Mouse (Mus musculus): ENCODE results near the gene Taar2. TPM values are rescaled to one million over a fixed set of nuclear protein-coding genes. Genes with fewer than 3 reads are reported as not detected.

The Taar2 gene
- total RNA-seq (2012; rRNA removed) (not detected in 2 replicates), total RNA-seq (2014; rRNA removed) (not detected in 2 replicates), polyA plus RNA-seq (2012; ENCODE audit: insufficient read length, low read depth) (not detected in 2 replicates)

DNA sequence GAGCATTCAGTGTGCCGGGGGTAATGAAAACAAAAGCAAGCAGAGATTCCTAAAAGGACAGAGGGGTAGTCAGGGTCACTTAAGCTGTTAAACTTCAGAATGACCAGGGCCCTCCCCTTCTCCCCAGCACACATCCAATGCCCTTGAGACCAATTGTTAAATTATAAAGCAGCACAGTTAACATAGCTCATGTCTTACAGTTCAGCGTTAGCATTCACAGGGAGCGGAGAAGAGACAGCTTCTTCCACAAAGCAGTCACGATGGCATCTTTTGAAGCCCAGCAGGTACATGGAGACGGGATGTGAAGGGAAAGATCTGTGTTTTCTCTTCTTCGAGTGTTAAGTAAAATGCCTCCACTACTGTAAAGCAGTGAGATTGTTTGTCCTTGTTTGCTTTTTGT lies at the start of gene Taar2:
Gene Taar2 (plus strand): TSS at position 261 of the 400 bp plus-strand sequence.
- no peaks in the 10 kb centered on the region for H3K4me1 ChIP-seq (ENCODE audit: control insufficient read depth in 1 of 2, insufficient read depth in 2 of 2)
- no peak within 1 kb of the TSS for H3K4me3 ChIP-seq (replicated peaks in 1 of 3; ENCODE audit: low read depth in 2 of 3, low read length in 2 of 3, poor library complexity in 1 of 3)
- in situ Hi-C loops (cut with MboI; ENCODE audit: low pct_ligation_motif_present, low pct_unique_long_range_greater_than_20kb, low sequenced_read_pairs): no loop called here

GRCm38 (mm10) chr10:23892987-23893386 lies 45.4 kb upstream of the Taar2 start:
- in situ Hi-C loops (cut with MboI; ENCODE audit: low pct_ligation_motif_present, low pct_unique_long_range_greater_than_20kb, low sequenced_read_pairs): no loop called here
- TF ChIP-seq MXI1 (IDR thresholded peaks at IDR 0.05; ENCODE audit: low read depth, low read length) (no peak), MAX (IDR thresholded peaks at IDR 0.05; ENCODE audit: low read length) (no peak), TCF12 (IDR thresholded peaks at IDR 0.05; ENCODE audit: low read depth, low read length) (no peak), MEF2A (IDR thresholded peaks at IDR 0.05; ENCODE audit: borderline replicate concordance, low read depth, low read length) (no peak), USF2 (conservative IDR thresholded peaks at IDR 0.05; ENCODE audit: low read depth, low read length) (no peak), EP300 (IDR thresholded peaks at IDR 0.05; ENCODE audit: low read length) (no peak), MYC (IDR thresholded peaks at IDR 0.05; ENCODE audit: low read depth, low read length) (no peak), MAZ (IDR thresholded peaks at IDR 0.05; ENCODE audit: low read depth, low read length) (no peak), POLR2AphosphoS2 (IDR thresholded peaks at IDR 0.05; ENCODE audit: low read depth, low read length) (no peak), GABPA (IDR thresholded peaks at IDR 0.05; ENCODE audit: insufficient replicate concordance, low read depth, low read length) (no peak), MAFK (IDR thresholded peaks at IDR 0.05; ENCODE audit: insufficient replicate concordance, low read length) (no peak), USF1 (IDR thresholded peaks at IDR 0.05; ENCODE audit: low read depth, low read length) (no peak), ETS1 (conservative IDR thresholded peaks at IDR 0.05; ENCODE audit: low read depth, low read length) (no peak)
- H3K4me2 ChIP-seq (ENCODE audit: insufficient read depth, low read depth, poor library complexity, severe bottlenecking): no peak overlapping the region
- H3K4me3 ChIP-seq (replicated peaks in 1 of 3; ENCODE audit: low read depth in 2 of 3, low read length in 2 of 3, poor library complexity in 1 of 3): no peak overlapping the region
- H3K79me2 ChIP-seq (replicated peaks; ENCODE audit: control insufficient read depth, extremely low read depth, insufficient read depth, poor library complexity, severe bottlenecking): no peaks in the 10 kb centered on the region
- H3K36me3 ChIP-seq (replicated peaks in 1 of 2; ENCODE audit: control insufficient read depth in 1 of 2, insufficient read depth in 1 of 2, low read length in 1 of 2): no peaks in the 10 kb centered on the region
- H3K9me3 ChIP-seq (replicated peaks; ENCODE audit: low read length): peaks cover 7% of the 10 kb centered on the region
- no peaks in the 10 kb centered on the region for H3K27me3 ChIP-seq (replicated peaks)
- H3K27ac ChIP-seq (ENCODE audit: insufficient read depth, low read depth): no peak overlapping the region
- no peak for DNase-seq (ENCODE audit: extremely low read depth)
- dilution Hi-C loops (cut with MboI; ENCODE audit: extremely low pct_ligation_motif_present, extremely low pct_unique_long_range_greater_than_20kb, low sequenced_read_pairs): no loop called here
- H3K4me1 ChIP-seq (ENCODE audit: control insufficient read depth in 1 of 2, insufficient read depth in 2 of 2): no peaks in the 10 kb centered on the region
- no peak overlapping the region for H3K9ac ChIP-seq (ENCODE audit: insufficient read depth, low read depth)

More for the DNA sequence above, at the start of gene Taar2:
- no peaks in the 10 kb centered on the region for H3K9me3 ChIP-seq (replicated peaks; ENCODE audit: low read length)
- TF ChIP-seq ELF1 (IDR thresholded peaks at IDR 0.05; ENCODE audit: low read depth, low read length): no peak
- DNase-seq (ENCODE audit: extremely low read depth): no peak
- H3K9ac ChIP-seq (ENCODE audit: insufficient read depth, low read depth): no peak within 1 kb of the TSS
- no peaks in the 10 kb centered on the region for H3K27me3 ChIP-seq (replicated peaks)
- no peak within 1 kb of the TSS for H3K27ac ChIP-seq (ENCODE audit: insufficient read depth, low read depth)
- H3K36me3 ChIP-seq (replicated peaks in 1 of 2; ENCODE audit: control insufficient read depth in 1 of 2, insufficient read depth in 1 of 2, low read length in 1 of 2): no peaks in the 10 kb centered on the region
- no peak within 1 kb of the TSS; the same call in 1 of the 2 replicates for H3K4me2 ChIP-seq (ENCODE audit: insufficient read depth, low read depth, poor library complexity, severe bottlenecking)
- no peaks in the 10 kb centered on the region for H3K79me2 ChIP-seq (replicated peaks; ENCODE audit: control insufficient read depth, extremely low read depth, insufficient read depth, poor library complexity, severe bottlenecking)
- dilution Hi-C loops (cut with MboI; ENCODE audit: extremely low pct_ligation_motif_present, extremely low pct_unique_long_range_greater_than_20kb, low sequenced_read_pairs): no loop called here
